Mouse (Mus musculus): ENCODE measurements around the gene Myo18a.
A peak's percentile ranks its signal among the peaks of the same experiment; 100 is the strongest.

The Myo18a gene

DNA sequence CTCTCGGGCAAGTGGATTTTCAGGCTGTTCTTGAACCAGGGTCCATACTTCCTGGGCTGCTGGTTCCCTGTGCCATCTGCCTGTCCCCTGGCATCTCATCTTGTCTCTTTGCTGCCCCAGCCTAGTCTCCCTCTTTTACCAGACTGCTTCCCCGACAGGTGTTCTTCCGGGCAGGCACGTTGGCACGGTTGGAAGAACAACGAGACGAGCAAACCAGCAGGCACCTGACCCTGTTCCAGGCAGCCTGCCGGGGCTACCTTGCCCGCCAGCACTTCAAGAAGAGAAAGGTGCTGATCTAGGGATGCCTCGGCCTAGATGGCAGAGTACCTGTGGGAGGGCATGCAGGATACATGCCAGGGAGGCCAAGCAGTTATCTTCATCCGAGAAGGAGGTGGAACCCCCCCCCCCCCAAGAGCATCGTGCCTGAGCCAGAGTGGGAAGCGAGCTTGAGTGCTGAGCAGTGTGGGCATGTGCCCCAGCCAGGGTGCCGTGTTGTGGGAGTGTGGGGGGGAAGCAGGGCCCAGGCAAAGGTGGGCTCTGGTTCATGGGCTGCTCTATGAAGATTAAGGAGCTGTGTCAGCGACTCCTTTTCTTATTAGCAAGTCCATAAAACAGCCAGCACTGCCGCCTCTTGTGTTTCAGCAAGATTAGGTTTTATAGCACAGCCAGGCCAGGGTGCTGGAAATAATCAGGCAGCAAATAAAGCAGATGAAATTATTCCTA is 77.6 kb downstream of the Myo18a start:
- DNase-seq = no peak

DNA sequence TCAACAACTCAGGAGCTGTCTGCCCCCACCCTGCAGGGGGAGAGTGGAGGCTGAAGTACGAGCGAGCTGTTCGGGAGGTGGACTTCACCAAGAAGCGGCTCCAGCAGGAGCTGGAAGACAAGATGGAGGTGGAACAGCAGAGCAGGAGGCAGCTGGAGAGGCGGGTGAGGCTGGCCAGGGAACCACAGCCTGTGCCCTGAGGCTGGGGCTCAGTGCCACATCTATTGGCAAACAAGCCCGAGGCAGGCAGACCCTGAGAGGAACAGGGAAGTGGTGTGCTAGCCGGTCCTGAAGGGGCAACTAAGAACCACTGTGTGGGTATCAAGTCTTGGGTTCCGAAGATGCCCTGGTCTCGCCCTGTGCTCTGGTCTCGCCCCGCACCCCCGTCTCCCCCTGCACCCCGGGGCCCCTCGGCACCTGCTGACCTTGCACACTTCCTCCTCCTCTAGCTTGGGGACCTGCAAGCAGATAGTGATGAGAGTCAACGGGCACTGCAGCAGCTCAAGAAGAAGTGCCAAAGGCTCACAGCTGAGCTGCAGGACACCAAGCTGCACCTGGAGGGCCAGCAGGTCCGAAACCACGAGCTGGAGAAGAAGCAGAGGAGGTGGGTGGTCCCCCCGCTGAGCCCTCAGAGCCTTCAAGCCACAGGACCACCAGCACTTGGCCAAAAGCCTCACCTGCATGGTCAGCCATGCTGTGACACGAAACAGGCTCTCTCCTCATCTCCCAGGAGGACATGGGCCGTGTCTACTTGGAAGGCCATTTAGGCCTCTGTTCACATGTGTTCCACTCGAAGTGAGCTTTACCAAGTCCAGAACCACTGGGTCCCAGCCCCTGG is 80.2 kb downstream of the Myo18a start:
- DNase-seq = no peak

DNA sequence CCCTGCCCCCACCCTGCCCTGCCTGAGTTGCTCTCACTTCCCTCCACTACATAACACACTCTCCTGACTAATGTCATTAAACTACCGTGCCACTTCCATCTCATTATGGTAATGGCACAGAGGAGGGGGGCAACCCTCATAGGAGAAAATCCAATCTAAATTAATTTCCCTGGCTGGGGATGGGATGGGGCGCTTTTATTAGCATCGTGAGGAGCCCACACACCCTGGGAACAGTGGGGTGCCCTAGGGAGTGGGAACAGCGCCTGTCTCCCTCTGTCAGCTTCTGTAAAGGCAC is 80.8 kb downstream of the Myo18a start:
- no peak for DNase-seq

DNA sequence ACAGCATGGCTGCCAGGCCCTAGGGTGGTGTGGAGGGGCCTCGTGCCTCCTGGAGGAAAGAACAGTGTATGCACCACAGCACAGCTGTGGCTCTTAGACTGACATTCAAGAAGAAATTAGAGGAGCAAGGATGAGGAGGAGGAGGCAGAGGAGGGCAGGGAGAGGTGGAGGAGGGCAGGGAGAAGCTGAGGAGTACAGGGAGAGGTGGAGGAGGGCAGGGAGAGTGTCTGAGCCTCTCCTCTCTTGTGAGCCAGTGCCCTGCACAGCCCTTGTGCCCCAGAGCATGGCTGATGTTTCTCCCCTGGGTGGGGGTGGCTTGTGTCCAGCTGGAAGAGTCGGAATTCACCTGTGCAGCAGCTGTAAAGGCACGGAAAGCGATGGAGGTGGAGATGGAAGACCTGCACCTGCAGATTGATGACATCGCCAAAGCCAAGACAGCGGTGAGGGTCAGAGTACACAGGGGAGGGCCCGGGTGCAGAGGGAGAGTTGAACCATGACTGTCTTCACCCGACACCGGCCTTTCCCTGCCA is 84.6 kb downstream of the Myo18a start:
- DNase-seq = no peak

DNA sequence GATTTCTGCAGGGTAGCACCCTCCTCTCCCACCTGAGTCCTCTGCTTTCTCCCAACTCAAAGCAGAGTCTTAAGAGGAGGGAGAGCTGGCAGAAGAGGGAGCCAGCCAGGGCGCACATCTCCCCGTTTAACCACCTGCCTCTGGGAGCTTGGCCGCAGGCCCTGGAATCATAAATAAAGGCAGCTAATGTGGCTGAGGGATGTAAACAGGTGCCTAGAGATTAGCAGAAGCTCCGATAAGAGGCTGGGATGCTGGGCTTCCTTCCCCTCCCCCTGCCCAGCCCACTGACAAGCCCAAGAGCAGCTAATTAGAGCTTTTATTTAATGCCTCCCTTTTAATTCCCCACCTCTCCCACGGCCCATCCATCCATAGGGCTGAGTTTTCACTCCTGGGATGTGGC is 85.1 kb downstream of the Myo18a start:
- DNase-seq = no peak

DNA sequence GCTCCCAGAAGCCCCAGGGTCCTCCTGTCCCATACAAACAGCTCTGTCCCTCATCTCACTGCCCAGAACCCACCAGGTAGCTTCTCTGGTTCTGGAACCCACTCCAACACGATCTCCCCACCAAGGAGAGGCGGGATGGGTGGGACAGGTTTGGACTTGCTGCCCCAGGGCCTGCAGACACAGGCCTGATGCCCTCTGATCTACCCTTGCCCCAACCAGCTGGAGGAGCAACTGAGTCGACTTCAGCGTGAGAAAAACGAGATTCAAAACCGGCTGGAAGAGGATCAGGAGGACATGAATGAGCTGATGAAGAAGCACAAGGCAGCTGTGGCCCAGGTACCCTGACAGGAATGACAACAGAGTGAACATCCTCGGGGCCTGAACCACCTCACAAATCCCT is 86.1 kb downstream of the Myo18a start:
- no peak for DNase-seq

DNA sequence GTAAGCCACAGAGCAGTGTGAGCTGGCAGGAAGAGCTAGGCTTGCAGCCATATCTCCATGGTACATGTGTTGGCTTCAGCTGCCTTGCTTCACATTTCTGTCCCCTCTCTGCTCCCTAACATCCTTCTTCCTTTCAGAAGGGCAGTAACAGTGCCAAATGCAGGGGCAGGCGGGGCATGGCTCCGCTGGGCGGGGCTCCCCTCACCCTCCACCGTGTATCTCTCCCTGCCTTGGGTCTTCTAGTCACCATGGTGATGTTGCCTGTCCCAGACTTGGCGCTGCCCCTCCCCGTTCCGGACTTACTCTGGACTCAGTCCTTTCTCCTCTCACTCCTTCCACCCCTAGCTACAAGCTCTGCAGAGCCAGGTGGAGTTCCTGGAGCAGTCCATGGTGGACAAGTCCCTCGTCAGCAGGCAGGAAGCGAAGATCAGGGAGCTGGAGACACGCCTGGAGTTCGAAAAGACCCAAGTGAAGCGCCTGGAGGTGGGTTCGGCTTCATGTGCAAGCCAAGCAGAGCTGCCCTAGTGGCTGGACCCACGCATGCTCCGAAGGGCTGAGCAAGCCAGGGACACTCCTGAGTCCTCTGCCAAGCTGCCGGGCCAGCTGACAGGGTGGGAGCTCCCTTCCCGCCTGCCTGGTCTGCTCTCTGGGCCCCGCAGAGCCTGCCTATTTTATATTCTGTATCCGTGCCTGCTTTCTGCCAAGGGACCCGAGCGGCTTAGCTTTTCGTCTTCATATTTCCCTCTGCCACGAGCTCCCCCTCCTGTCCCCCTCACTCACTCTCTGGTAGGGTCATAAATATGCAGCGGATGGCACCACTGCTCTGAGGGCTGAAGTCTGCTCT is 87.6 kb downstream of the Myo18a start:
- DNase-seq = no peak

DNA sequence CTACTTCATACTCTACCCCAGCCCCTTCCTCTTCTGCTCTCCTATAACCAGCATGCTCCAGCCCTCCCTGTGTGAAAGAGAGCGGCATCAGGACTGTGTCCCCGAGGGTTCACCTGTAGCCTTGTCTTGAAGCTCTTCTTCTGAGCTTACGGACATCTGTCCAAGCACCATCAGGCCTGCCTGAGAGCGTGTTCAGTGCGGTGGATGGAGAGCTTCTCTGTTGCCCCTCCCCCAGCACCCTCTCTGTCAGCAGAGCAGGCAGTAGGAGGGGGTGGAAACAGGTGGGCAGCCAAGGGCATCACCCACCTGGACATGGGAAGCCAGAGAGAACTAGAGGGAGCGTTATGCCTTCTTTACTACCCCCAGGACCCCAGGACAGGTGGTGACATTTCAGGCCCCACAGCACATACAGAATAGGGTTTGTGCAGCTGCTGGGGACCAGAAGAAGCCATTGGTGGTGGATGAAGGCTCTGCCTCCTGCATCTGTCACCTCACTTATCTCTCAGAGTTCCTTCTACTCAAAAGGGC is 88.5 kb downstream of the Myo18a start:
- DNase-seq = no peak

DNA sequence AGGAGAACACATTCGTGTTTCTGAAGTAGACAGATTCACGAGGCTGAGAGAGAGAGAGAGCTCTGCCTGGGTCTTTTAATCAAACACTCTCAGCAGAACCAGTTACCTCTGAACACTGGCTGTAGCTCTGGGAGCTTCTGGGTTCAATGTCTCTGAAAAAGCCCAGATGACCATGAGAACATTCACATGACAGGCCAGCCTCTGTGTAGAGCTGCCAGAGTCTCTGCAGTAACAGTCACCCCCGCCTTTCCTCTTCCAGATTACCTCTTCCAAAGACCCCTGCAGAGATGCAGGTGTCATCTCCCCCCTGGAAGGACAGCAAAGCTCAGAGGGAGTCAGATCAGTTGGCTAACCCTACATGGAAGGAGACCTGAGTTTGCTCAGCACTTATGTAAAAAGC is 89.1 kb downstream of the Myo18a start:
- DNase-seq = no peak

DNA sequence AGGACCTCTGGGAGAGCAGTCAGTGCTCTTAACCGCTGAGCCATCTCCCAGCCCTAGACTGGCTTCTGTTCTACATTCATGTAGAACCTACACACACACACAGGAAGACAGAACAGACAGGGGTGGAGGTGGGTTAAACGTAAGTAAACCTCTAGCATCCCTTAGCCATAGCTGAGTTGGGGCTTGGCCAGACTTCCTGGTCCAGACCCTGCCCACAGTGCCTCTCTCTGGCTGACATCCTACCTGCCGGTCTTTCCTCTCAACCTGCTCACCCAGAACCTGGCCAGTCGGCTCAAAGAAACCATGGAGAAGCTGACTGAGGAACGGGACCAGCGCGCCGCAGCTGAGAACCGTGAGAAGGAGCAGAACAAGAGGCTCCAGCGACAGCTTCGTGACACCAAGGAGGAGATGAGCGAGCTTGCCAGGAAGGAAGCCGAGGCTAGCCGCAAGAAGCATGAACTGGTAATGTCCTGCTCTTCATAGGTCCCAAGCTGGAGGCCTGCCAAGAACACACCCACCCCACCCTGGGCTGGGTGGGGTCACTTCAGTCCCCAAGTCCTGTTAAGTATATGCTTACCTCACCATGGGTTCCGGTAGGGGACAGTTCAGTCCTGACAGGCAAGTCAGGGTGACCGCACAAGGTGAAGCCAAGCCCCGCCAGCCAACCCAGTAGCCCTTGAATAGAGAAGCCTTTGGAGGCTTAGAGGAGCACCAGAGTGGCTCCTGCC is 90.1 kb downstream of the Myo18a start:
- DNase-seq = peak; percentile 21

DNA sequence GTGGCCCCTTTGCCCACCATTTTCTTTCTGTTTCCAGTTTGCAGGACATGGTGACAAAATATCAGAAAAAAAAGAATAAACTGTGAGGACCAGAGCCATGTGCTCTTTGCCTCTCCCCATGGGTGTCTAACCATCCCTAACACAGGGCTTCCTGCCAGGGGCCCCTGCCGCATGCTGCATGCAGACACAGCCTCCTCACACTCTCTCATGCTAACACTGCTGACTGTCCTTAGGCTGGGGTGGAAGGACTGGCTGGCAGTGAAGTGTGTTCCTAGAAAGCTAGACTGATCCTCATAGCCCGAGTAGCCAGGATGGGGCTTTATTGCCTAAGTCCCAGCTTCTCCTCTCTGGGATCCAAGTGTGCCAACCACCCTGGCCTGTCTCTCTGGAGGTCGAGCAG is 91.6 kb downstream of the Myo18a start:
- no peak for DNase-seq

DNA sequence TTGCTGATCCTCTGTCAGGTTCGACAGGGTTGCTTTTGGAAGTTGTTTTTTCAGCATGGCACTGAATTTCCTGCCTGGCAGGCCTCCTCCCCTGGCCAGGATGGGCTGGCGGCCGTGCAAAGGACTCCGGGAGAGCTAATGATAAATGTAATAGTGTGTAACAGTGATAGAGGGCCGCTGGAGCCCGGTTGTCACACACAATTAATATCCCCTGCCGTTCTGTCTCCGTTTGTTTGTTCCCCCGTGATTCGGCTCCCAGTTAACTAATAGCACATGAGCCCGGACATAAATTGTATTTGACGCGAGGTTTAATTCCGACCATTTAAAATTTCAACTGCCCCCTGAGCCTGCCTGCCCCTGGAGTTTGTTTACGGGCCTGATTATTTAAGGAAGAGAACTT is 92.3 kb downstream of the Myo18a start:
- DNase-seq = peak; percentile 32

DNA sequence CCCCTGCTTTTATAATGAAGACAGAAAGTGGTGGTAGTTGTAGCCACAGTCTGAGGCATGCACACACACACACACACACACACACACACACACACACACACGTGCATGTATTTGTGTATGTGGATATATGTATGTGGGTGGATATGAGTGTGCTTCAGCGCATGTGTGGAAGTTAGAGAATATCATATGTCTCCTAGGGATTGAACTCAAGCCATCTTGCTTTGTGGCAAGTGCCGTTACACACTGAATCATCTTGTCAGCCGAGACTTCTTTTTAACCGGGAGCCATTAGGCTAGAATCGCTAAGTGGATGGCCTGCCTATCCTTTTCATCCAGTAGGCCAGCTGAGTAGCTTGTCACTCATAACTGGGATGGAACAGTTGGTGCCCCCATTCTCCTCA is 94.0 kb downstream of the Myo18a start:
- no peak for DNase-seq

DNA sequence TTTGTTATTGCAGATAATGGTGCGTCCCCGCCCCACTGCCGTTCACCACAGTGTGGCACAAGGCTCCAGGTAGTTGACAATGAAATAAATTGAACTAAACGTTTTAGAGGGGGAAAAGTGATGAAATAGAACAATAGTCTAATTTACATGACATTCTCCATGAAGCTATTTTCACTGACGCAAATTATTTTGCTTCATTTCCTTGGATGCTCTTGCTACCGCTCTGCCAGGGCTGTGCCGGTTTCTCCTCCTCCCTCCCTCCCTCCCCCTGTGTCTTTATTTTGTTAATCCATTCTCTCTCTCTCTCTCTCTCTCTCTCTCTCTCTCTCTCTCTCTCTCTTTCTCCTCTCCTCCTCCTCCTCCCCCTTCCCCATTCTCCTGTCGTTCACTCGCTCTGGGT is 95.5 kb downstream of the Myo18a start:
- no peak for DNase-seq

DNA sequence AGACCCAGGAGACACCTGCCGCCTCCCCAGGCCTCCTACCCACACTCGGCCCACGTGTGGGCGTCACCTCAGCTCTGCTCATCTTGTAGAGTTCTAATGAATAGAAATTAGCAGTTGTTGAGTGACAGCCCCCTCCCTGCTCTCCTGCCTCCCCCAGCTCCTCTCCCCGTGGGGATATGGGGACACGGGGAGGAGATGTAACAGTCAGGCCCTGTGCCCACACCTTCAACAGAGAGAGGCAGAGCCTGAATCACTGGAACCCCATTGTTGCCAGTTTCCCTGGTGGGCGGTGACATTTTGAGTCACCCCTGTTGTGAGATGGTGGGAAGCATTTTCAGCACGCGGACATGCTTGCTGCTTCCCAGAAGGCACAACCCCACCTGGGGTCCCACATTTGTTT is 97.9 kb downstream of the Myo18a start:
- DNase-seq = no peak

DNA sequence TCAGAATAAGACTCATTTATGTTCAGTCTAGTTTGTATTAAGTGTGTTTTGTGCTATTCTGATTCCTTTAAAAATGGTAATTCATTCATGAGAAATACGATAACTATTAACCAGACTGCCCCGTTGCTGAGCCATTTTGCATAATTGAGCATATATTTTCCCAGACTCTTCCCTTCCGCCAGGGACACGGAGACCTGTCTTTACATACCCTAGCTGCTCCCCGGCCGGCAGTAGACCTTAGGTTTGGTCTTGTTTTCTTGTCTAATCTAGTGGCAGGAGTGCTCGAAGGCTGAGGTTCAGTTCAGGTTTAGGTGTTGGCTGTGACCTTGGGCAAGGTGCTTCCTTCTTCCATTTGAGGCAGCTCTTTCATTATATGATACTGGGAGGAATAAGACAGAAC is 99.8 kb downstream of the Myo18a start:
- no peak for DNase-seq

DNA sequence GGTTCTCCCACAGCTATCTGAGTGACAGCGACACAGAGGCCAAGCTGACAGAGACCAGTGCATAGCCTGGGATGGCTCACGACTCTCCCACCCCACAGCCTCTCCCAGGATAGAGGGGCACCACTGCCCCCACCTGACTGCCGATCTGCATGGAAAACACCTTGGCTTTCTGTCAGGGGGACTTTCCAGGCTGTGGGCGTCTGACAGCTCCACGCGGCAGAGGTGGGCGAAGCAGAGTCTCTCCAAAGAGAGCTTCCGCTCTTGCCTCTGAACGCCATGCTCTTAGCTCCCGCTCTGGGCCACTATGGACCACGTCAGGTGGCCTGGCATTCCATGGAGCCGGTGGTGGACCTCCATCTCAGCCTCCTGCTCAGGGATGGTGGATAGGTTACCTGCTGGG is 101.7 kb downstream of the Myo18a start:
- no peak for DNase-seq

DNA sequence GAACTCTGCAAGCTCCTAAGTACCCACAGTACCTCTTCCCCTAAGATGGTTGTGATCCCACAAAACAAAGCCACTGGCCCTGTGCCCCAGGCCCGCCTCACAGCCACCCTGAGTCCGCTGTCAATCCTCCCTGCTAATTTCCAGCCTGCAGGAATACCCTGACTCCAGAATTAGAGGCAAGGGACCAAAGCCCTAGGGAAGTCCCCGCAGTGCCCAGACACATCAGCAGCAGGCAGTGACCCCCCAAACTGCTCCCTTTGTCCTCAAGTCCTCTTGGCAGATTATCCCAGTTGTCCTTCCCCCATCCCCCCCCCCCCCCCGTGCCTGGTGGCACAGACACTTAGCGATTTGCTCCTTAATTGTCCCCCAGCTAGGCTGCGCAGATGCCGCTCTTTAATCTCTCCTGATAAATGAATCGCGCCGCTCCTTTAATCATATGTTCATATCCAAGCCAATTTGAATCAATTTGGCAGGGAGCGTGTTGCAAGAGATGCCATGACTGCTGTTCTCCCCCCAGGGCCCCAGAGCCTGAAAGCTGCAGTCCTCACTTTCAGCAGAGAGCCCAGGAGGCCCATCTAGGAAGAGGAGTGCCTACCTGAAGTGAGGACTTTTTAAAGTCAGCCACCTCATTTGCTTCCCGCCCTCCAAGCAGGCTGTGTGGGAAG is 104.5 kb downstream of the Myo18a start:
- no peak for DNase-seq

DNA sequence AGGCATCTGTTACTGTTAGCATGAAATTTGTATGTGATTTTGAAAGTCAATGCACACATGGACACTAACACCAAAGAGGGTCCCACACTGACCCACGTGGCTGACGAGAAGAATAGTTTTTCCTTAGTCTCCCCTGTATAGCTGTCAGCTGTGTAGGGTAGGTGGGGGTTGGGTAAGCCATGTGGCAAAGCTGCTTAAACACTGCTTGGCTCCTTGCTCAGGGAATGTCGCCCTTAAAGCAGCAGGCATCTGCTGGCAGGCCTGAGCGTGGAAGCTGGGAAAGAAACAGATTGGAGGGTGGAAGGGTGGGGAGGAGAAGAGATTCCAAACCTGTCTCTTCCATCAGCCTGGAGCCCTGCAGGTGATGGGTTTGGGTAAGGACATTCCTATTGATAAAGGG is 108.4 kb downstream of the Myo18a start:
- DNase-seq = no peak

DNA sequence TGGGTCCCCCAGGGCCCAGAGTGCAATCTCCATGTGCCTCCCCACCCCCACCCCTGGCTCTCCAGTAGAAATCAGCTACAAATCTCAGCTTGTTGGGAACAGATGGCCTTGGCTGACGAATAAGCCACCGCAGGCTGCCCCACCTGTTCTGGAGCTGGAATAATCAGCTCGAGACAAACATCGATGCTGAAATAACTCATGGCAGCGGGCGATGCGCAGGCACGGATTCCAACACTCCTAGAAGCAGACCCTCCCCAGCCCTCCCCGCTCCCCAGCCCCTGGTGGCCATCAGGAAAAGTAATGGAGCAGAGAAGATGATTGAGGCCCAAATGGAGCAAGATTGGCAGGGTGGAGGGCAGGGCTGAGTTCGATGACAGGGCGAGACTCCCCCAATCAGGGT is 109.2 kb downstream of the Myo18a start:
- no peak for DNase-seq

DNA sequence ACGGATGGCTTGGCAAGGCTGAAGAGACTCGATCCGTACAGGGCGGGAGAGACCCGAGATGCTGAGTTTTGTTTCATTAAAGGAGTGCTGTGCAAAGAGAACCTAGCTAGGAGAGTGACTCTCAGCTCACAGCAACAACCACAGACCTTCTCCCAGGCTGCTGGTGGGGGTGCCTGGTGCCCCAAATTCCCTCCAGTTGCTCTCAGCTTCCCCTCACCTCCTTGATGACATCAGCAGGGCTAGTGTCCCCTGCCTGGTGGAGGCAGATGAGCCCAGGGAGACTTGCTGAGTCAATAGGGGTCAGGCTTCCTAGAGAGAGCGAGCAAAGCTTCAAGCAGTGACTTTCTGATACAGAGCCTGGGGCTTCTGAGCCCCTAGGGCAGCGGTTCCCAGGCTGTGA is 109.6 kb downstream of the Myo18a start:
- DNase-seq = no peak

DNA sequence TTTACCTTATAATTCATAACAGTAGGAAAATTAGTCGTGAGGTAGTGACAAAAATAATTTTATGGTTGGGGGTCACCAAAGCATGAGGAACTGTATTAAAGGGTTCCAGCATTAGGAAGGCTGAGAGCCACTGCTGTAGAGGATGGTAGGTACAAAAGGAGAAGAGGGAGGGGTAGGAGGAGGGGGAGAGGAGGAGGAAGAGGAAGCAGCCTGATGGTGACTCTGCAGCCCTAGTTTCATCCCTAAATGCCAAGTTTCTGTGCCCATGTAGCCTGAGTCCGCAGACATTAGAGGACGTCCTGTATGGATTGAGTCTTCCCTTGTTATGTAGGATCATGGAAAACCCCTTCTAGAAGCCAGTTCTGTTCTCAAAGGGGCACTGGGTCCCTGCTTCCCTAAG is 110.1 kb downstream of the Myo18a start:
- no peak for DNase-seq

Data from lung, postnatal 36 days (tissue).